Mouse (Mus musculus) hindbrain, embryonic 12.5 days (tissue): Measurements from ENCODE around the gene Mdm2. TPM values are rescaled to one million over a fixed set of nuclear protein-coding genes. Genes with fewer than 3 reads are reported as not detected.
"Not testable (repeated sequence)": the region's sequence is repeated elsewhere in the genome, so short reads cannot be mapped to it uniquely, and the experiment has no call there.

Experiments
- ATAC-seq: fragments of 200-750 bp; cut with Nextera tagmentation; 2 replicates; pipeline ENCODE4 v1.8.0; 2017; ENCODE audit warnings: moderate TSS enrichment; ENCODE audit not compliant: low FRiP score
- H3K27ac ChIP-seq: fragments of 300-500 bp; sonication (generic); 2 replicates; pipeline ENCODE4 v1.5.1; 2016; ENCODE audit warnings: mild to moderate bottlenecking
- H3K27me3 ChIP-seq: fragments of 300-500 bp; sonication (generic); 2 replicates; pipeline ENCODE4 v1.6.1; 2016; ENCODE audit warnings: mild to moderate bottlenecking
- H3K36me3 ChIP-seq: fragments of 300-500 bp; sonication (generic); 2 replicates; pipeline ENCODE4 v1.6.1; 2016; ENCODE audit warnings: mild to moderate bottlenecking
- H3K4me1 ChIP-seq: fragments of 300-500 bp; sonication (generic); 2 replicates; pipeline ENCODE4 v1.6.1; 2016
- H3K4me2 ChIP-seq: fragments of 300-500 bp; sonication (generic); replicated peaks from 2 replicates; pipeline ENCODE4 v1.6.1; 2016; ENCODE audit warnings: mild to moderate bottlenecking
- H3K4me3 ChIP-seq: fragments of 300-500 bp; sonication (generic); 2 replicates; pipeline ENCODE4 v1.5.1; 2016; ENCODE audit warnings: mild to moderate bottlenecking
- H3K9ac ChIP-seq: fragments of 300-500 bp; sonication (generic); 2 replicates; pipeline ENCODE4 v1.6.1; 2016; ENCODE audit warnings: mild to moderate bottlenecking, moderate library complexity
- H3K9me3 ChIP-seq: fragments of 300-500 bp; sonication (generic); replicated peaks from 2 replicates; pipeline ENCODE4 v1.6.1; 2016; ENCODE audit warnings: mild to moderate bottlenecking
- WGBS: fragments of 180-500 bp; shearing (Covaris S2); methylation state at CpG from one replicate; pipeline ENCODE4 v1.1.7; 2016; 5-methylcytosine and 5-hydroxymethylcytosine counted together
- polyA plus RNA-seq: library from polyadenylated mRNA; unstranded; fragments of >200 nt; fragmentation: Nextera tagmentation; extraction: Ambion mirVana; gene quantifications from 2 replicates; pipeline ENCODE4 v1.2.1, GENCODE M21; 2016

The Mdm2 gene
- polyA plus RNA-seq, 1 experiment from 2014 or later: 69.2 TPM

GRCm38 (mm10) chr10:117727518-117728110, 17.1 kb upstream of the Mdm2 start:
- Histone ChIP-seq H3K4me1 (no peaks in the 10 kb centered on the region), H3K27ac (no peak overlapping the region), H3K27me3 (no peaks in the 10 kb centered on the region), H3K4me2 (no peak overlapping the region), H3K9me3 (no peaks in the 10 kb centered on the region), H3K9ac (no peak overlapping the region), H3K4me3 (no peak overlapping the region), H3K36me3 (no peaks in the 10 kb centered on the region)
- no peak for ATAC-seq
- WGBS: 86% methylated on average over 9 of the region's 9 CpGs

DNA sequence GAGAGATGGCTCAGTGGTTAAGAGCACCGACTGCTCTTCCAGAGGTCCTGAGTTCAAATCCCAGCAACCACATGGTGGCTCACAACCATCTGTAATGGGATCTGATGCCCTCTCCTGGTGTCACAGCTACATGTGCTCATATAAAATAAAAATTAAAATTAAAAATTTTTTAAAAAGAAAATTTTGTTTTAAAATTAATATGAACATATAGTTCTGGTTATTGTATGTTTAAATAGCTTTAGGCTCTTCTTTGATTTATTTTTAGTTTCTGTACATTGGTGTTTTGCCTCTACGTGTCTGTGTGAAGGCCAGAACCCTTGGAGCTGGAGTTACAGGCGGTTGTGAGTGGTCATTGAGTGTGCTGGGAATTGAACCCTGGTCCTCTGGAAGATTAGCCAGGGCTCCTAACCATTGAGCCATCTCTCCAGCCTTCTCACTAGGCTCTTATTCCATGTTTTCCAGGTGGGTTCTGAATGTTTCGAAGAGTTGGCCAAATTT, 16.4 kb upstream of the Mdm2 start:
- 93% methylated on average over 4 of the region's 4 CpGs for WGBS
- H3K4me3 ChIP-seq: no peak overlapping the region
- no peak overlapping the region for H3K9ac ChIP-seq
- ATAC-seq: no peak
- no peak overlapping the region for H3K27ac ChIP-seq
- no peaks in the 10 kb centered on the region for H3K36me3 ChIP-seq
- H3K27me3 ChIP-seq: no peaks in the 10 kb centered on the region
- no peaks in the 10 kb centered on the region for H3K4me1 ChIP-seq
- H3K4me2 ChIP-seq: no peak overlapping the region
- no peaks in the 10 kb centered on the region for H3K9me3 ChIP-seq

DNA sequence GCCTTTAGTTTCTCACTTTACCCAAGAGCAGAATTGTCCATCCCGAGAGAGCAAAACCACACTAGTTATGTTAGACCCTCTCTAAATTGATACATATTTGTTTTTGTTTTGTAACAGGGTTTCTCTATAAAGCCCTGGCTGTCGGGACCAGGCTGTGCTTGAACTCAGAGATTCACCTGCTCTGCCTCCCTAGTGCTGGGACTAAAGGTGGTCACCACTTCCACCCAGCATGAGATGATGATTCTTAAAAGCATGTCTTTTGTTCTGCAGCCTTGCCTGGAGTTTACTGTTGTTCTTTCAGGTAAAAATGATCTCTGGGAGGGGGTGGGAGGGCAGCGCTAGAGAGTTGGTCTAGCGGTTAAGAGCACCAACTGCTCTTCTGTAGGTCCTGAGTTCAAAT, 15.8 kb upstream of the Mdm2 start:
- no peak for ATAC-seq
- Histone ChIP-seq H3K4me1 (no peaks in the 10 kb centered on the region), H3K9ac (no peak overlapping the region), H3K4me3 (no peak overlapping the region), H3K9me3 (no peaks in the 10 kb centered on the region), H3K27ac (no peak overlapping the region), H3K4me2 (no peak overlapping the region), H3K36me3 (no peaks in the 10 kb centered on the region), H3K27me3 (no peaks in the 10 kb centered on the region)
- 89% methylated on average over 4 of the region's 4 CpGs for WGBS

GRCm38 (mm10) chr10:117725671-117726070, 15.1 kb upstream of the Mdm2 start:
- H3K36me3 ChIP-seq: no peaks in the 10 kb centered on the region
- no peak overlapping the region for H3K4me3 ChIP-seq
- 82% methylated on average over 7 of the region's 7 CpGs for WGBS
- H3K27ac ChIP-seq: no peak overlapping the region
- H3K4me1 ChIP-seq: no peaks in the 10 kb centered on the region
- H3K27me3 ChIP-seq: no peaks in the 10 kb centered on the region
- no peaks in the 10 kb centered on the region for H3K9me3 ChIP-seq
- ATAC-seq: no peak
- H3K4me2 ChIP-seq: no peak overlapping the region
- no peak overlapping the region for H3K9ac ChIP-seq

GRCm38 (mm10) chr10:117724804-117725361, 14.3 kb upstream of the Mdm2 start:
- Histone ChIP-seq H3K9ac (no peak overlapping the region), H3K27me3 (no peaks in the 10 kb centered on the region), H3K4me3 (no peak overlapping the region), H3K9me3 (no peaks in the 10 kb centered on the region), H3K36me3 (no peaks in the 10 kb centered on the region), H3K4me2 (no peak overlapping the region), H3K4me1 (no peaks in the 10 kb centered on the region), H3K27ac (no peak overlapping the region)
- ATAC-seq: no peak
- WGBS: 90% methylated on average over 3 of the region's 3 CpGs

- WGBS: 83% methylated on average over 5 of the region's 5 CpGs
- no peaks in the 10 kb centered on the region for H3K4me1 ChIP-seq
- no peaks in the 10 kb centered on the region for H3K36me3 ChIP-seq
- no peaks in the 10 kb centered on the region for H3K9me3 ChIP-seq
- no peak overlapping the region for H3K9ac ChIP-seq
- no peak overlapping the region for H3K4me2 ChIP-seq
- no peaks in the 10 kb centered on the region for H3K27me3 ChIP-seq
- H3K4me3 ChIP-seq: no peak overlapping the region
- no peak overlapping the region for H3K27ac ChIP-seq
- ATAC-seq: no peak
Measured at GRCm38 (mm10) chr10:117724136-117724718, 13.7 kb upstream of the Mdm2 start.

DNA sequence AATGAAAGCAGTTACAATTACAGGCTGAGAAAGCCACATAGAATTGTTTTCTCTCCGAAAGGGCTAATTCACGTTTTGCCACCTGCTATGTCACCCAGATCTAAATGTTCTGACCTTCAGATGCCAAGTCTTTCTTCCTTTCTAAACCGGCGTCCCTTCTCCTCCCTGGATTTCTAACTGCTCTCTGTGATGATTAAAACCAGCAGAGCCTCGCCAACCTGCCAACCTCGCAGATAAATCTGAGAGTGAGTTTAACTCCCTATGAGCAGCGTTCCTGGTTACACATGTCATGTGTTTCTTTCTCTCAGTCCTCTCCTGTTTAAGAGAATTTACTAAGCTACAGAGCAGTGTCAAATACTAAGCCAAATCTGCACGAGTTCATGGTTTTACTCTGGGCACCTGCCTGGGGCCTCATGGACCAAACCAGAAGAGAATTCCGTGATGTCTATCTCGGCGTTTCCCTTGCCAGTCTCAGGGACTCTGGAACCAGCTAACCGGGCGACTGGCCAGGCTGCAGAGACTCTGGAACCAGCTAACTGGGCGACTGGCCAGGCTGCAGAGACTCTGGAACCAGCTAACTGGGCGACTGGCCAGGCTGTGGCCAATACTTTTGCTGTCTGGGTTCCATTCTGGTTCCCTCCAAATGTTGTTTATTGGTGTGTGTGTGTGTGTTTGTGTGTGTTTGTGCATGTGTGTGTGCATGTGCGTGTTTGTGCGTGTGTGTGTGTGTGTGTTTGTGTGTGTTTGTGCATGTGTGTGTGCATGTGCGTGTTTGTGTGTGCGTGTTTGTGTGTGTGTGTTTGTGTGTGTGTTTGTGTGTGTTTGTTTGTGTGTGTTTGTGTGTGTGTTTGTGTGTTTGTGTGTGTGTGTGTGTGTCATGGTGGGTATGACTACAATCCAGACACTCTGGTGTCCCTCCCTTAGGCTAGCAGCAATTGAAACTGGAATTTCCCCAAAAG, 7.9 kb upstream of the Mdm2 start:
- H3K9me3 ChIP-seq: no peaks in the 10 kb centered on the region
- no peak overlapping the region for H3K4me3 ChIP-seq
- H3K27me3 ChIP-seq: no peaks in the 10 kb centered on the region
- ATAC-seq: no peak
- 67% methylated on average over 19 of the region's 19 CpGs for WGBS
- H3K4me1 ChIP-seq: 0 out of 2 replicates have a peak, but pooled peaks cover 2% of the 10 kb centered on the region
- no peaks in the 10 kb centered on the region for H3K36me3 ChIP-seq
- no peak overlapping the region for H3K27ac ChIP-seq
- H3K4me2 ChIP-seq: no peak overlapping the region
- no peak overlapping the region for H3K9ac ChIP-seq

GRCm38 (mm10) chr10:117717583-117717982, 7.0 kb upstream of the Mdm2 start:
- H3K9me3 ChIP-seq: no peaks in the 10 kb centered on the region
- WGBS: 19% methylated on average over 4 of the region's 4 CpGs
- no peak overlapping the region for H3K4me2 ChIP-seq

GRCm38 (mm10) chr10:117716686-117717085, 6.1 kb upstream of the Mdm2 start:
- Histone ChIP-seq H3K4me3 (no peak overlapping the region), H3K27me3 (no peaks in the 10 kb centered on the region), H3K9ac (no peak overlapping the region), H3K4me2 (no peak overlapping the region), H3K4me1 (0 out of 2 replicates have a peak, but pooled peaks cover 2% of the 10 kb centered on the region), H3K36me3 (no peaks in the 10 kb centered on the region), H3K9me3 (no peaks in the 10 kb centered on the region), H3K27ac (no peak overlapping the region)
- 81% methylated on average over 3 of the region's 3 CpGs for WGBS
- no peak for ATAC-seq

More at GRCm38 (mm10) chr10:117717583-117717982, 7.0 kb upstream of the Mdm2 start:
- Histone ChIP-seq H3K27ac (no peak overlapping the region), H3K36me3 (no peaks in the 10 kb centered on the region), H3K27me3 (no peaks in the 10 kb centered on the region), H3K4me1 (0 out of 2 replicates have a peak, but pooled peaks cover 2% of the 10 kb centered on the region), H3K4me3 (no peak overlapping the region), H3K9ac (no peak overlapping the region)
- no peak for ATAC-seq

GRCm38 (mm10) chr10:117715654-117716053, 5.1 kb upstream of the Mdm2 start:
- not testable (repeated sequence) for H3K36me3 ChIP-seq, H3K27ac ChIP-seq, H3K4me3 ChIP-seq, ATAC-seq, H3K27me3 ChIP-seq, H3K9me3 ChIP-seq, H3K4me1 ChIP-seq, H3K4me2 ChIP-seq, H3K9ac ChIP-seq
- 82% methylated on average over 1 of the region's 1 CpGs for WGBS

GRCm38 (mm10) chr10:117714928-117715500, 4.5 kb upstream of the Mdm2 start:
- Histone ChIP-seq H3K27ac (no peak overlapping the region), H3K4me2 (no peak overlapping the region), H3K4me1 (peaks cover 7% of the 10 kb centered on the region), H3K9me3 (no peaks in the 10 kb centered on the region), H3K27me3 (no peaks in the 10 kb centered on the region), H3K36me3 (no peaks in the 10 kb centered on the region), H3K9ac (no peak overlapping the region), H3K4me3 (no peak overlapping the region)
- ATAC-seq: no peak
- WGBS: 75% methylated on average over 4 of the region's 4 CpGs

GRCm38 (mm10) chr10:117714048-117714545, 3.5 kb upstream of the Mdm2 start:
- H3K4me1 ChIP-seq: peaks cover 11% of the 10 kb centered on the region
- H3K27me3 ChIP-seq: no peaks in the 10 kb centered on the region
- no peaks in the 10 kb centered on the region for H3K9me3 ChIP-seq
- no peak overlapping the region for H3K4me2 ChIP-seq
- no peak overlapping the region for H3K9ac ChIP-seq
- 88% methylated on average over 3 of the region's 3 CpGs for WGBS
- H3K27ac ChIP-seq: no peak overlapping the region
- H3K36me3 ChIP-seq: no peaks in the 10 kb centered on the region
- no peak overlapping the region for H3K4me3 ChIP-seq
- ATAC-seq: no peak
